Mouse (Mus musculus) heart, embryonic 10.5 days (tissue): ENCODE results near the gene Slc24a4. TPM values are rescaled to one million over a fixed set of nuclear protein-coding genes. Genes with fewer than 3 reads are reported as not detected.
"Not testable (repeated sequence)": the region's sequence is repeated elsewhere in the genome, so short reads cannot be mapped to it uniquely, and the experiment has no call there.

Experiments
- DNase-seq: peaks from one replicate; pipeline ENCODE4 v3.0.0-alpha.2; 2017; ENCODE audit warnings: low spot score
- H3K27ac ChIP-seq: fragments of 300-500 bp; sonication (generic); 2 replicates; pipeline ENCODE4 v1.5.1; 2016; ENCODE audit warnings: mild to moderate bottlenecking
- H3K27me3 ChIP-seq: fragments of 300-500 bp; sonication (generic); 2 replicates; pipeline ENCODE4 v1.6.1; 2016; ENCODE audit warnings: mild to moderate bottlenecking; ENCODE audit not compliant: poor library complexity, insufficient read depth, severe bottlenecking
- H3K36me3 ChIP-seq: fragments of 300-500 bp; sonication (generic); 2 replicates; pipeline ENCODE4 v1.6.1; 2016; ENCODE audit warnings: mild to moderate bottlenecking, moderate library complexity
- H3K4me1 ChIP-seq: fragments of 300-500 bp; sonication (generic); 2 replicates; pipeline ENCODE4 v1.6.1; 2016; ENCODE audit warnings: mild to moderate bottlenecking
- H3K4me3 ChIP-seq: fragments of 300-500 bp; sonication (generic); 2 replicates; pipeline ENCODE4 v1.5.1; 2016; ENCODE audit warnings: mild to moderate bottlenecking, moderate library complexity
- H3K9me3 ChIP-seq: fragments of 300-500 bp; sonication (generic); 2 replicates; pipeline ENCODE4 v1.6.1; 2016; ENCODE audit warnings: mild to moderate bottlenecking, moderate library complexity
- WGBS: fragments of 180-500 bp; shearing (Covaris S2); methylation state at CpG from one replicate; pipeline ENCODE4 v1.1.7; 2016; 5-methylcytosine and 5-hydroxymethylcytosine counted together
- polyA plus RNA-seq: library from polyadenylated mRNA; unstranded; fragments of >200 nt; fragmentation: Nextera tagmentation; extraction: Ambion mirVana; gene quantifications from 2 replicates; pipeline ENCODE4 v1.2.1, GENCODE M21; 2016

The Slc24a4 gene
- polyA plus RNA-seq, 1 experiment from 2014 or later, result 1.9 TPM

GRCm38 (mm10) chr12:102262809-102263208 lies 134.3 kb downstream of the Slc24a4 start:
- H3K4me1 ChIP-seq, result peaks cover 25% of the 10 kb centered on the region
- no peak overlapping the region for H3K4me3 ChIP-seq
- no peaks in the 10 kb centered on the region for H3K27me3 ChIP-seq
- no peak overlapping the region for H3K27ac ChIP-seq
- H3K36me3 ChIP-seq, result no peaks in the 10 kb centered on the region
- DNase-seq, result no peak
- 83% methylated on average over 2 of the region's 2 CpGs for WGBS
- H3K9me3 ChIP-seq, result no peaks in the 10 kb centered on the region

DNA sequence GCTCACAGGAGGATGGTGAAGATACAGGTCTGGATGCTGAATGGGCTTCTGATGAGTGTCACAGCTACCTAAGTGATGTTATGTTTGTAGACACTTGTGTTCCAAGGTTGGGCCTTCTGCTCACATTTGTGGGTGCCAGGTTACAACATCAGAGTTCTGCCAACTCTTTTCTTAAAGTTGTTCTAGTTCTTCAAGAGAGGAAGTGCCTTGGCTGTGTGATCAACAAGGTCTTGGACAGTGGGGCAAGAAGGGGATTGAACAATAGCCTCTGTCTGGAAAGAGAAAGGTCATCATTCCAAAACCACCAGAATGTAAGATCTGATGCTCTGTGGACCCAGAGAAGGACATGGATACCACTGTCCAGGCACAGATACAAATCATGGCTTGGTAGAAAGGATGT lies 134.7 kb downstream of the Slc24a4 start:
- H3K4me1 ChIP-seq, result peaks cover 25% of the 10 kb centered on the region
- H3K4me3 ChIP-seq, result no peak overlapping the region
- H3K9me3 ChIP-seq, result no peaks in the 10 kb centered on the region
- no peaks in the 10 kb centered on the region for H3K27me3 ChIP-seq
- no peak for DNase-seq
- H3K36me3 ChIP-seq, result no peaks in the 10 kb centered on the region
- H3K27ac ChIP-seq, result no peak overlapping the region

GRCm38 (mm10) chr12:102266433-102266832 lies 137.9 kb downstream of the Slc24a4 start:
- 81% methylated on average over 8 of the region's 8 CpGs for WGBS
- no peaks in the 10 kb centered on the region for H3K27me3 ChIP-seq
- DNase-seq, result no peak
- no peaks in the 10 kb centered on the region for H3K36me3 ChIP-seq
- no peaks in the 10 kb centered on the region for H3K9me3 ChIP-seq
- H3K4me1 ChIP-seq, result peaks cover 23% of the 10 kb centered on the region
- no peak overlapping the region for H3K27ac ChIP-seq
- H3K4me3 ChIP-seq, result no peak overlapping the region

DNA sequence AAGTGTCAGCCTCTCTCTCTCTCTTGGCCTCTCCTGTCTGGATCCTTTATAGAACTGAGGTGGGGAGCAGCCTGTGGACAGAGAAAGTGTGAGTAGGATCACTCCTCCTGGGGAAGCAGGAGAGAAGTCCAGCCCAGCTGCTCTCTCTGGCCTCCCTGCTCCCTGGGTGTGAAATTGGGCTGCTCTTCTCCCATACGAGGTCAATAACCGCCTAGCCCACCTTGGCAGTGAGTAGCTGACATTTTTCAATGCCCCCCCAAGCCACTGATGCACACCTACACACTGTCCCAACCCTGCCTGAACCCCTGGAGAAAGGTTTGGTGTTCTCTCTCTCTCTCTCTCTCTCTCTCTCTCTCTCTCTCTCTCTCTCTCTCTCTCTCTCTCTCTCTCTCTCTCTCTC lies 140.6 kb downstream of the Slc24a4 start:
- H3K27ac ChIP-seq, result no peak overlapping the region
- peaks cover 12% of the 10 kb centered on the region for H3K4me1 ChIP-seq
- 42% methylated on average over 2 of the region's 2 CpGs for WGBS
- no peaks in the 10 kb centered on the region for H3K27me3 ChIP-seq
- no peak for DNase-seq
- no peaks in the 10 kb centered on the region for H3K36me3 ChIP-seq
- no peaks in the 10 kb centered on the region for H3K9me3 ChIP-seq
- H3K4me3 ChIP-seq, result no peak overlapping the region

DNA sequence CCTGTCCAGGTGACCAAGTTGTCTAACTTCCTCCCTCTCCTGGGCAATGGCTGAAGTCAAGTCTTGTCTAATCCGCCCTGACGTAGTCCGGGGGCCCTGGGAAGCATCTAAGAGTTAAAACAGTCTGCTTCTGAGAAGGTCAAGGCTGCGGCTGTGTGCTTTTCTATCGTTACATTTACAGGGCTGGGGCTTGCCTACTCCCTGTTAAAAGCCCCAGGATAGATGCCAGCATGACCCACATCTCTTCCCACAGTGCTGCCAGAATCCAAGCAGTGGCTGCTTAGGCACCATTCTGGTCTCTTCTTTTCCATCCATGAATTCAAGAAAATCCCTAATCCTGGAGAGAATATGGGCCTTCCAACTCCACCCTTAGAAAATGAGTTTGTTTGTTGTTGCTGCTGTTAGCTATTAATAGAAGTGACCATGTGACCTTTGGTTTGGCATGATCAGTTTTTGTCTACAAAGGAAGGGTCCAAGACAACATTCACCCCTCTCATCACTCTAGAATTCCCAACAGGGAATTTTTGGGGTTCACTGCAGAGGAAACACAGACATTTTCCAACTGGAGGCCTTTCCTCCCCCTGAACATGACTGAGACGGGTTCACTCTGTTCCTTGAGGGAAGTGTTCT lies 142.4 kb downstream of the Slc24a4 start:
- Histone ChIP-seq H3K4me3 (no peak overlapping the region), H3K27me3 (no peaks in the 10 kb centered on the region), H3K36me3 (no peaks in the 10 kb centered on the region), H3K27ac (no peak overlapping the region), H3K9me3 (no peaks in the 10 kb centered on the region), H3K4me1 (peaks cover 12% of the 10 kb centered on the region)
- DNase-seq, result no peak
- 68% methylated on average over 6 of the region's 6 CpGs for WGBS

- H3K36me3 ChIP-seq, result no peaks in the 10 kb centered on the region
- H3K9me3 ChIP-seq, result no peaks in the 10 kb centered on the region
- H3K27ac ChIP-seq, result no peak overlapping the region
- WGBS, result 54% methylated on average over 4 of the region's 4 CpGs
- peaks cover 12% of the 10 kb centered on the region for H3K4me1 ChIP-seq
- no peaks in the 10 kb centered on the region for H3K27me3 ChIP-seq
- no peak overlapping the region for H3K4me3 ChIP-seq
- no peak for DNase-seq
These were observed 142.9 kb downstream of the Slc24a4 start for GRCm38 (mm10) chr12:102271447-102271846.

DNA sequence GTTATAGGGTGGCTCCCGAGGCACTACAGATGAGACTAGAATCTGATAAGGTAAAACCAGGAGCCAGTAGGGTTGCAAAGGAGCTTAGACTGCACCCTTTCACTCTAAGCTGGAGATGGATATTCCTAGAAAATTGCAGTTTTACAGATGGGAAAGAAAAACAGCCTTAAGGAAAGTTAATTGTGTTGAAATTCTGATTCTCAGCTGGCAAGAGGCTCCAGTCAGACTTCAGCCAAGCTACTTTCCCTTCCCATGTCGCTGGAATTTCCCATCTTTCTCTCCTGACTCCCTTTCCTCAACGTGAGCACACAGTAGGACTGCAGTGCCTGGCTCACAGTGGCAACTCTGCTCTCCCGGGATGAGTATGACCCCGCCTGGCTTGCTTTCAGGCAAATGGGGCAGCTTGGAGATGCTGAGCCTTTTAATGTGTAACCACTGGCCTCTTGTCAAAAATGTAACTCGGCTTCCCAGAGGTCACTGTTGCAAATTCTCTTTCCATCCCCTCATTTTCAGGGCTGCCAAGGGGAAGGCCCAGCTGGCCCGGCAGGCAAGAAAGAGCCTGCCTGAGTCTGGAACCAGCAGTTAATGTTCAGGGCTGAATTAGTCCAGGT lies 147.4 kb downstream of the Slc24a4 start:
- H3K27me3 ChIP-seq, result no peaks in the 10 kb centered on the region
- no peak for DNase-seq
- H3K4me3 ChIP-seq, result no peak overlapping the region
- H3K9me3 ChIP-seq, result no peaks in the 10 kb centered on the region
- no peak overlapping the region for H3K27ac ChIP-seq
- no peaks in the 10 kb centered on the region for H3K36me3 ChIP-seq
- WGBS, result 53% methylated on average over 7 of the region's 7 CpGs
- peaks cover 7% of the 10 kb centered on the region; the same call in 1 of the 2 replicates for H3K4me1 ChIP-seq

DNA sequence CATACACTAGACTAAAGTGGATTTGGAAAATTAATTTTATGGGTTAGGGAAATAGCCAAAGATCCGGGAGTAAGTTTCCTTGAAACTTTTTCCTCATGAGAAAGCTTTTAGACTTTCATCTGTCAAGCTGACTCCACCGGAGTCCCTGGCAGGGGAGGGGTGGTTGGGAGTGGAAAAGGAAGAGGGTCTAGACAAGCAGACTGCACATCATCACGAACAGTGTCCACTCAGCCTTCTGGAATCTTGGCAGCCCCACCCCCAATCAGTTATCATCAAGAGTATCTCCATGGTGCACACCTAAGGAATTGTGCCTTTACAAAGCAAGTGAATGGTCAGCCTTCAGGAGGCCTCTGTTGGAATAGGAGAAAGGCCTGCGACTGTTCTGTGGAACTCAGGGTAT lies 151.8 kb downstream of the Slc24a4 start:
- not testable (repeated sequence) for H3K27ac ChIP-seq, DNase-seq, H3K9me3 ChIP-seq, H3K27me3 ChIP-seq, H3K4me3 ChIP-seq, H3K36me3 ChIP-seq
- 34% methylated on average over 4 of the region's 4 CpGs for WGBS
- H3K4me1 ChIP-seq, result peaks cover 25% of the 10 kb centered on the region

- Histone ChIP-seq H3K36me3 (no peaks in the 10 kb centered on the region), H3K4me1 (peaks cover 32% of the 10 kb centered on the region), H3K27ac (no peak overlapping the region), H3K9me3 (no peaks in the 10 kb centered on the region), H3K27me3 (no peaks in the 10 kb centered on the region), H3K4me3 (no peak overlapping the region)
- no peak for DNase-seq
- WGBS, result 60% methylated on average over 7 of the region's 7 CpGs
These were observed 152.5 kb downstream of the Slc24a4 start for GRCm38 (mm10) chr12:102280867-102281503.

GRCm38 (mm10) chr12:102282126-102282525 lies 153.6 kb downstream of the Slc24a4 start:
- peak overlapping the region; percentile 71; the same call in 1 of the 2 replicates for H3K4me3 ChIP-seq
- no peaks in the 10 kb centered on the region for H3K27me3 ChIP-seq
- peaks cover 43% of the 10 kb centered on the region for H3K4me1 ChIP-seq
- WGBS, result 60% methylated on average over 2 of the region's 2 CpGs
- H3K36me3 ChIP-seq, result no peaks in the 10 kb centered on the region
- H3K9me3 ChIP-seq, result no peaks in the 10 kb centered on the region
- peak overlapping the region; percentile 92 for H3K27ac ChIP-seq
- DNase-seq, result no peak

- WGBS, result under 1% methylated on average over 75 of the region's 75 CpGs
- peaks cover 51% of the 10 kb centered on the region for H3K4me1 ChIP-seq
- no peak for DNase-seq
These were observed 154.4 kb downstream of the Slc24a4 start, which contains the start of gene Rin3 for GRCm38 (mm10) chr12:102282763-102283482. Rin3 (plus strand) TSS chr12:102283048.

DNA sequence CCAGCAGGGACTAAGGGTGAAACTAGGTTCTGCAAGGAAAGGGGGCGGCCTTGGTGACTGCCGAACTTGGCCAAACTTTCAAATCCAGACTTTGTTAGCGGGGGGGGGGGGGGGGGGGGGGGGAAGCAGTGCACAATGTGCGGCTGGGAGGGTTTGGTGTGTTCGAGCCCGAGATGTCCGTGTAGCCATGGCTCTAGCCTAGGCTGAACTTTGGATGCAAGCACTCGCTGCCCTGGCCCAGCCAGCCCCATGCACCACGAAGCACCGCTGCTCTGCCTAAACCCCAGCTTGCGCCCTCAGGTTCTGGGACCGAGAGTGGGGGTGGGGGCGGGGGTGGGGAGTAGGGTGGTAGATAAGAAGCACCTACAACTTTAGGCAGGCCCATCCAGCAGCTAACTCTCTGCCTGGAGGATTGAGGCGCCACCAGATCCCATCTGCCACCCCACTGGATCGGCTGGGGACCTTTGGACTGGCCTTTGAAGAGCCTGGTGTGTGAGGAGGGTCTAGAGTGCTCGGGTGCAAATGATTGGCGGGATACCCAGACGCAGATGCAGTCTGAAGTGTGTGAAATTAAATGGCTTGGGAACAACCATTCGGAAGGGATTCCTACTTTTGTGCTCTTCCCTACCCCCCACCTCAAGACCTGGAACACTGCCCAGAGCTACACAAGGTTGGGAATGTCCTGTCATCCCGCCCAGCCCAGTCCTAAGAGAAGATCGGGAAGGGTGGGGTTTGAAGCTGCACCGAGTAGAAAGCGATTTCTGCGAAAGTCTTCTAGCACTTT lies 155.1 kb downstream of the Slc24a4 start:
- Histone ChIP-seq H3K27me3 (no peaks in the 10 kb centered on the region), H3K9me3 (no peaks in the 10 kb centered on the region), H3K4me1 (peaks cover 59% of the 10 kb centered on the region), H3K4me3 (peak overlapping the region; percentile 71), H3K27ac (peak overlapping the region; percentile 92), H3K36me3 (no peaks in the 10 kb centered on the region)
- no peak for DNase-seq
- 4% methylated on average over 21 of the region's 24 CpGs for WGBS

More at GRCm38 (mm10) chr12:102282763-102283482, 154.4 kb downstream of the Slc24a4 start, which contains the start of gene Rin3:
- Histone ChIP-seq H3K27ac (peak within 1 kb of the TSS; percentile 92), H3K27me3 (no peaks in the 10 kb centered on the region), H3K36me3 (no peaks in the 10 kb centered on the region), H3K9me3 (no peaks in the 10 kb centered on the region), H3K4me3 (peak within 1 kb of the TSS; percentile 71)
